In the genomic region with DNA sequence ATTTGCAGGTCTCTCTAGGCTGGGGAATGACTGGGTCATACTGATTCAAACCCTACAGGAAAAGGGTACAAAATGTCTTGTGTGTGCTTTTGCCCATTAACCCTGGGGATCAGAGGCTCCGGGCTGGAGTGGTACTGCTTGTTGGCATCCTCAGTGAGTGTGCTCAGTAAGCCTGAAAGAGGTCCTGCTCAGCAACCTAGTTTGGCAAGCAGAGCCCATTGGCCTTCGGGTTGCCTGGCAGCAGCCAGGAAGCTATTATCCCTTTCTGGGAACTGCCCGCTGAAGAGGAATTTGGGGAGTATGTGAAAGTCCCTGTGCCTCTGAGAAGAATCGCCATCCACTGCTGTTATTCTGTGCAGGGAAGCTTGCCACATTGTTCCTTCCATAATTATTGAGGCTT, we compare ENCODE assay signal across 13 mouse cellular contexts.
DNase-seq lines count a peak whose midpoint lies in the region; ATAC-seq lines count a peak whose summit lies in the region.
"Had no signal": no experiment of that assay in that cellular context is flagged by ENCODE, and none has a peak within 500 bp of the region (broad histone marks: within the 10 kb centered on the region; RNA-seq: fewer than 3 reads in every experiment).

No protein-coding gene starts in this region.

- peak; percentile 36 for DNase-seq in layer of hippocampus, adult 11-12 months (ENCODE audit: low spot score)
- DNase-seq in layer of hippocampus, postnatal 25 days (ENCODE audit: extremely low spot score in 1 of 2, low spot score in 1 of 2), result no peak
- DNase-seq in brain, adult 2 months (ENCODE audit: low read depth, low spot score), result peak; percentile 19
- DNase-seq in left cerebral cortex, postnatal 14 days (ENCODE audit: low spot score in 2 of 2), result peak; percentile 37 to 58
- DNase-seq in spleen, adult 12 weeks (ENCODE audit: low spot score), result no peak
- no peak for DNase-seq in embryonic facial prominence, embryonic 10.5 days (ENCODE audit: low spot score)
- DNase-seq: cerebellum, adult 9-10 months; heart, postnatal 36 days; kidney, adult 2 months had no signal

- WGBS in forebrain, embryonic 16.5 days, result 38% methylated on average over 4 of the region's 4 CpGs
- WGBS in embryonic facial prominence, embryonic 10.5 days, result 76% methylated on average over 4 of the region's 4 CpGs

- peaks cover 12% of the 10 kb centered on the region for H3K4me1 ChIP-seq in forebrain, embryonic 16.5 days (replicated peaks; ENCODE audit: control insufficient read depth, insufficient read depth, low read length)
- H3K4me1 ChIP-seq in embryonic facial prominence, embryonic 10.5 days, result no peaks in the 10 kb centered on the region
- H3K4me1 ChIP-seq: embryonic facial prominence, embryonic 15.5 days had no signal

- H3K27me3 ChIP-seq in forebrain, embryonic 16.5 days (replicated peaks; ENCODE audit: control insufficient read depth, insufficient read depth, low read length), result no peaks in the 10 kb centered on the region
- H3K27me3 ChIP-seq in embryonic facial prominence, embryonic 10.5 days (replicated peaks; ENCODE audit: low read depth, poor library complexity, severe bottlenecking), result no peaks in the 10 kb centered on the region
- H3K27me3 ChIP-seq: embryonic facial prominence, embryonic 15.5 days had no signal

- no peak overlapping the region for H3K4me3 ChIP-seq in forebrain, embryonic 16.5 days (replicated peaks; ENCODE audit: low read length)
- H3K4me3 ChIP-seq in embryonic facial prominence, embryonic 10.5 days, result no peak overlapping the region
- H3K4me3 ChIP-seq: embryonic facial prominence, embryonic 15.5 days had no signal

- intact Hi-C loops in left cerebral cortex, postnatal 14 days (cut with DNase I), result no loop called here

- peak; percentile 87 for ATAC-seq in forebrain, embryonic 16.5 days
- ATAC-seq: lung, postnatal 0 days had no signal

- no peak overlapping the region for H3K9ac ChIP-seq in forebrain, embryonic 16.5 days (replicated peaks; ENCODE audit: low read depth, low read length)
- H3K9ac ChIP-seq: embryonic facial prominence, embryonic 15.5 days had no signal

- no peak overlapping the region for H3K4me2 ChIP-seq in forebrain, embryonic 16.5 days (ENCODE audit: low read length)
- H3K4me2 ChIP-seq: embryonic facial prominence, embryonic 15.5 days; liver, embryonic 11.5 days had no signal

- no peaks in the 10 kb centered on the region for H3K9me3 ChIP-seq in forebrain, embryonic 16.5 days (ENCODE audit: control insufficient read depth, low read length)
- no peaks in the 10 kb centered on the region for H3K9me3 ChIP-seq in embryonic facial prominence, embryonic 10.5 days
- H3K9me3 ChIP-seq: embryonic facial prominence, embryonic 15.5 days had no signal

- H3K27ac ChIP-seq in forebrain, embryonic 16.5 days (ENCODE audit: low read length), result peak overlapping the region; percentile 6
- H3K27ac ChIP-seq in embryonic facial prominence, embryonic 10.5 days (replicated peaks), result no peak overlapping the region
- H3K27ac ChIP-seq: embryonic facial prominence, embryonic 15.5 days had no signal

- H3K36me3 ChIP-seq in forebrain, embryonic 16.5 days (ENCODE audit: control insufficient read depth, insufficient read depth), result no peaks in the 10 kb centered on the region
- H3K36me3 ChIP-seq in embryonic facial prominence, embryonic 10.5 days (replicated peaks), result no peaks in the 10 kb centered on the region
- H3K36me3 ChIP-seq: embryonic facial prominence, embryonic 15.5 days had no signal

Comparison
In these comparisons a context has a peak if more than half of its experiments do, and no peak if none do; other contexts are left out.
1. DNase-seq: peak in layer of hippocampus, adult 11-12 months (single experiment), brain, adult 2 months (single experiment) and left cerebral cortex, postnatal 14 days (2 of 2); none in layer of hippocampus, postnatal 25 days (0 of 2), spleen, adult 12 weeks (single experiment) and embryonic facial prominence, embryonic 10.5 days (single experiment).